Mouse (Mus musculus) embryonic fibroblast, embryonic 13.5 days (primary cell): ENCODE measurements around the gene Ephb2.

ENCODE experiments used
- CTCF ChIP-seq: IDR thresholded peaks from 2 replicates; pipeline ENCODE4 v1.5.1; 2011; ENCODE audit warnings: mild to moderate bottlenecking, control low read depth, low read length, moderate library complexity, borderline replicate concordance; ENCODE audit not compliant: insufficient read depth
- POLR2A ChIP-seq: IDR thresholded peaks from 2 replicates; pipeline ENCODE4 v1.6.1; 2011; ENCODE audit warnings: low read depth, mild to moderate bottlenecking, control low read depth, low read length, moderate library complexity

- TF ChIP-seq CTCF (no peak), POLR2A (no peak)
Measured at GRCm38 (mm10) chr4:136782579-136782925, 53.2 kb downstream of the Ephb2 start.
